Mouse (Mus musculus) MEL (cell line): ENCODE data around the gene Sh2b3.

ENCODE experiments used
- EP300 ChIP-seq, 2 experiments: IDR thresholded peaks; 2 replicates each; pipeline ENCODE4 v1.6.1; 2011; ENCODE audit warnings: improper control_type of control experiment in 2 of 2, low read length in 2 of 2, low read depth in 1 of 2, mild to moderate bottlenecking in 1 of 2
- MEF2A ChIP-seq: IDR thresholded peaks from 2 replicates; pipeline ENCODE4 v1.6.1; 2014; ENCODE audit warnings: low read depth, mild to moderate bottlenecking, inconsistent platforms, low read length, improper control_type of control experiment; ENCODE audit not compliant: poor library complexity, insufficient replicate concordance, severe bottlenecking; ENCODE audit errors: extremely low read depth
- RCOR1 ChIP-seq: IDR thresholded peaks from 2 replicates; pipeline ENCODE4 v1.6.1; 2012; ENCODE audit warnings: low read depth, mild to moderate bottlenecking, inconsistent platforms, low read length, improper control_type of control experiment
- SMC3 ChIP-seq: IDR thresholded peaks from 2 replicates; pipeline ENCODE4 v1.6.1; 2011; ENCODE audit warnings: low read depth, low read length, improper control_type of control experiment
- TCF12 ChIP-seq: IDR thresholded peaks from 2 replicates; pipeline ENCODE4 v1.6.1; 2014; ENCODE audit warnings: low read depth, mild to moderate bottlenecking, inconsistent platforms, low read length, improper control_type of control experiment, moderate library complexity

DNA sequence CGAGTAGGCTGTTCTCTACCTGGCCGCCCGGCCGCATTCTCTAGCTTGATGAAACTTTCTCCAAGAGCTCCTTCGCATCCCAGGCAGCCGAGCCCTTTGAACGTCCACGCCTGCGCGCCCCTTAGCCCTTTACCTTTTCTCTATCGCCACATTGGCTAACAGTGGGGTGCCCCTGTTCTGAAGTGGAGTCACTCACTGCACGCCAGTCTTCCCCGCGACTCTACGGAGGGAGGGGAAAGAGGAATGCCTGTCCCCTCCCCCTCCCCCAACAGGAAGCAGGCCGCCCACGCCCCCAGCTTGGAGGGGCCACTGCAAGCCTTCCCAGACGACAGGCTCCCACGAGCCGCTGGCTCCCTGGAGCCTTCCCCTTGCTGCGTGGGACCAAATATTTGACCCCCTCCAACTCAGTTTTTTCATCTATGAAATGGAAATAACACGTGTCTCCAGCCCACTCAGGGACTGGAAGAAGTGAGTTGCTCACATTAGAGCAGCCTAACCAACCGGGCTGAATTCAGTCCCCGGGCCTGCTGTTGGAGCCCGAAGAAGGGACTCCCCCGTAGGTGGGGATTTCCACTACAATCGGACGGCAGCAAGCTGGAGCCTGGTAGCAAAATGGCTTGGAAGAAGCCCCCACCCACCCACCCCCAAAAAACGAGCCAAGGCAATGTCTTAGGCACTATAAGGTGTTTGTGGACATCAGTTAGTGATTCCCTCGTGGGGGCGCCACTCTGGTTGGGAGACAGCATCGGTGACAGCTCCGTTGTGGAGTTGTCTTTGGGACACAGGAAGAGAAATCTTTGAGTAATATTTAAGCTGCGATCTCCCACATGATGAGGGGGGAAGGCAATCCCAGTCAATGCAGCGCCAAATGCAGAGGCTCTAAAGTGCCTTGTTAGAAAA, at the start of gene Sh2b3:
- TF ChIP-seq RCOR1 (no peak), EP300 (IDR thresholded peaks at IDR 0.05; ENCODE audit: low read depth in 1 of 2, low read length in 2 of 2) (peak in 1 of 2 experiments; percentile 33; a peak in 1 of 4 replicates), MEF2A (no peak), SMC3 (no peak), TCF12 (no peak)
